Mouse (Mus musculus) urinary bladder, postnatal 14 days (tissue): ENCODE measurements around the gene Mrc1.
A peak's percentile ranks its signal among the peaks of the same experiment; 100 is the strongest.
"Not testable (repeated sequence)": the region's sequence is repeated elsewhere in the genome, so short reads cannot be mapped to it uniquely, and the experiment has no call there.

Source experiments
- DNase-seq: peaks from one replicate; pipeline ENCODE4 v3.0.0; 2021; ENCODE audit warnings: low spot score

Mrc1 gene

GRCm38 (mm10) chr2:14229149-14229548 lies at the start of gene Mrc1:
Mrc1 (plus strand) TSS chr2:14229392.
- no peak for DNase-seq

GRCm38 (mm10) chr2:14184375-14184774 lies 44.8 kb upstream of the Mrc1 start:
- no peak for DNase-seq

- DNase-seq: no peak
These were observed 38.5 kb upstream of the Mrc1 start for GRCm38 (mm10) chr2:14190684-14191083.

GRCm38 (mm10) chr2:14191601-14192000 lies 37.6 kb upstream of the Mrc1 start:
- no peak for DNase-seq

- DNase-seq: no peak
These were observed 37.1 kb upstream of the Mrc1 start for GRCm38 (mm10) chr2:14192046-14192445.

GRCm38 (mm10) chr2:14198325-14198903 lies 30.8 kb upstream of the Mrc1 start:
- DNase-seq: not testable (repeated sequence)

- no peak for DNase-seq
These were observed 29.6 kb upstream of the Mrc1 start for GRCm38 (mm10) chr2:14199621-14200020.

GRCm38 (mm10) chr2:14200879-14201445 lies 28.2 kb upstream of the Mrc1 start:
- not testable (repeated sequence) for DNase-seq

- DNase-seq: no peak
These were observed 24.9 kb upstream of the Mrc1 start for GRCm38 (mm10) chr2:14204308-14204707.

GRCm38 (mm10) chr2:14206798-14207197 lies 22.4 kb upstream of the Mrc1 start:
- DNase-seq: no peak

GRCm38 (mm10) chr2:14210731-14211130 lies 18.5 kb upstream of the Mrc1 start:
- DNase-seq: no peak

- no peak for DNase-seq
These were observed 17.6 kb upstream of the Mrc1 start for GRCm38 (mm10) chr2:14211606-14212005.

- no peak for DNase-seq
These were observed 14.4 kb upstream of the Mrc1 start for GRCm38 (mm10) chr2:14214764-14215163.

GRCm38 (mm10) chr2:14216653-14217052 lies 12.5 kb upstream of the Mrc1 start:
- DNase-seq: no peak

GRCm38 (mm10) chr2:14218126-14218525 lies 11.1 kb upstream of the Mrc1 start:
- DNase-seq: no peak

GRCm38 (mm10) chr2:14224387-14224786 lies 4.8 kb upstream of the Mrc1 start:
- DNase-seq: no peak

- DNase-seq: no peak
These were observed 697 bp upstream of the Mrc1 start for GRCm38 (mm10) chr2:14228495-14228894.

GRCm38 (mm10) chr2:14229979-14230378 lies 787 bp downstream of the Mrc1 start:
- DNase-seq: no peak

GRCm38 (mm10) chr2:14232897-14233296 lies 3.7 kb downstream of the Mrc1 start:
- DNase-seq: no peak

- no peak for DNase-seq
These were observed 4.8 kb downstream of the Mrc1 start for GRCm38 (mm10) chr2:14233983-14234382.

GRCm38 (mm10) chr2:14235319-14235718 lies 6.1 kb downstream of the Mrc1 start:
- no peak for DNase-seq

- DNase-seq: no peak
These were observed 7.7 kb downstream of the Mrc1 start for GRCm38 (mm10) chr2:14236920-14237319.

GRCm38 (mm10) chr2:14237723-14238122 lies 8.5 kb downstream of the Mrc1 start:
- DNase-seq: peak; percentile 15

- no peak for DNase-seq
These were observed 10.0 kb downstream of the Mrc1 start for GRCm38 (mm10) chr2:14239151-14239550.
